Mouse (Mus musculus) NIH3T3 (cell line): ENCODE measurements around the gene Olfr1431.
"Not testable (repeated sequence)": the region's sequence is repeated elsewhere in the genome, so short reads cannot be mapped to it uniquely, and the experiment has no call there.

Experiments
- DNase-seq: peaks from one replicate; pipeline ENCODE4 v3.0.0-alpha.2; 2012; ENCODE audit warnings: low read depth

Olfr1431 gene

GRCm38 (mm10) chr19:12200334-12200733, at the start of gene Olfr1431:
Gene Olfr1431, plus strand, starts transcription at chr19:12200634.
- no peak for DNase-seq

GRCm38 (mm10) chr19:12170062-12170599, 30.3 kb upstream of the Olfr1431 start, which contains the start of gene Olfr1555-ps1:
Gene Olfr1555-ps1, minus strand, starts transcription at chr19:12170112.
- not testable (repeated sequence) for DNase-seq

- not testable (repeated sequence) for DNase-seq
Measured at GRCm38 (mm10) chr19:12175431-12175830, 25.0 kb upstream of the Olfr1431 start.

DNA sequence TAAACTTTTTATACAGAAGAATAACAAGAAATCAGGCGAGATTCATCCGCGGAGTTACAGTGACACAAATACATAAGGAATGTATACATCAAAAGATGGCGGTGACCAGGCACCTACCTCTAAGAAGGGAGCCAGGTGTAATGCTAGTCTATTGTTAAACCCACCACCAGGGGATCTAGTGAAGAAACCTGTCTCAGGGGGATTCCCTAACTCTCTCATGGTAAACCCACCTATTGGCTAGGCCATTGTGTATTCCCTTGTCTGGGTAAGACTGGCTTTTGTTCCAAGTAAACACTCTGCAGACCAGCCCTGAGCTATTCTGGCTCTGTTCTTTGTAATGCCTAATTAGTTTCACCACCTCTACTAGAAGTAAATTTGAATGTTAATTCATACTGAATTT, 1.4 kb upstream of the Olfr1431 start:
- not testable (repeated sequence) for DNase-seq

- DNase-seq: not testable (repeated sequence)
Measured at GRCm38 (mm10) chr19:12232496-12232895, 32.1 kb downstream of the Olfr1431 start, which contains the start of gene Olfr1432. Gene Olfr1432, minus strand, starts transcription at chr19:12232596.

DNA sequence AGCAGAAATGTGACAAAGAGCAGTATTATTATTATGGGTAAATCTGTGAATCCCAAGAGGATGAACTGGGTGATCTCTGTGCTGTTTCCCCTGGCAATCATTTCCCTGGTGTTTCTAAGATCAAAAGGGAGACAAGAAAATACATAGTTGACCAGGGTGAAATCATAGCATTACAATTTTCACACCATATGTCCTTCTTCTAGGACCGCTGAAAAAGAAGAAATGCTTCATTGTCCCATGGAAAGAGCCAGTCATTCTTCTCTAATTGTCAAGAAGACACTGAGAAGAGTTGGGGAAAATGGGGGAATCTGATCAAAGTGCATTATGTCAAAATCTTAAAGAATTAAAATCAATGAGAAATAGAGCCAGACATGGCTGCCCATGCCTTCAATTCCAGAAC, 41.1 kb downstream of the Olfr1431 start, which contains the start of gene Olfr262:
Gene Olfr262, minus strand, starts transcription at position 101 of the 400 bp plus-strand sequence.
- DNase-seq: no peak

GRCm38 (mm10) chr19:12260732-12261131, 60.3 kb downstream of the Olfr1431 start, which contains the start of gene Olfr235:
Gene Olfr235, plus strand, starts transcription at chr19:12261032.
- no peak for DNase-seq
